Mouse (Mus musculus) kidney, embryonic 16.5 days (tissue): Measurements from ENCODE around the gene Toe1. TPM values are rescaled to one million over a fixed set of nuclear protein-coding genes. Genes with fewer than 3 reads are reported as not detected.
"Not testable (repeated sequence)": the region's sequence is repeated elsewhere in the genome, so short reads cannot be mapped to it uniquely, and the experiment has no call there.

ENCODE experiments used
- ATAC-seq: fragments of 200-750 bp; cut with Nextera tagmentation; 2 replicates; pipeline ENCODE4 v1.8.0; 2017; ENCODE audit warnings: moderate TSS enrichment; ENCODE audit not compliant: low FRiP score, low TSS enrichment
- H3K27ac ChIP-seq: fragments of 300-500 bp; sonication (generic); 2 replicates; pipeline ENCODE4 v1.5.1; 2014; ENCODE audit warnings: low read length
- H3K27me3 ChIP-seq: fragments of 300-500 bp; sonication (generic); 2 replicates; pipeline ENCODE4 v1.6.1; 2014; ENCODE audit warnings: low read length, control low read depth, mixed read lengths; ENCODE audit not compliant: insufficient read depth
- H3K36me3 ChIP-seq: fragments of 300-500 bp; sonication (generic); 2 replicates; pipeline ENCODE4 v1.6.1; 2014; ENCODE audit warnings: low read length, control low read depth, mixed read lengths; ENCODE audit not compliant: insufficient read depth
- H3K4me1 ChIP-seq: fragments of 300-500 bp; sonication (generic); 2 replicates; pipeline ENCODE4 v1.6.1; 2014; ENCODE audit warnings: low read length, control low read depth, mixed read lengths; ENCODE audit not compliant: insufficient read depth
- H3K4me2 ChIP-seq: fragments of 300-500 bp; sonication (generic); replicated peaks from 2 replicates; pipeline ENCODE4 v1.6.1; 2014; ENCODE audit warnings: low read depth, low read length
- H3K4me3 ChIP-seq: fragments of 300-500 bp; sonication (generic); 2 replicates; pipeline ENCODE4 v1.5.1; 2014; ENCODE audit warnings: mild to moderate bottlenecking, low read length
- H3K9ac ChIP-seq: fragments of 300-500 bp; sonication (generic); replicated peaks from 2 replicates; pipeline ENCODE4 v1.6.1; 2014; ENCODE audit warnings: low read length
- H3K9me3 ChIP-seq: fragments of 300-500 bp; sonication (generic); 2 replicates; pipeline ENCODE4 v1.6.1; 2016; ENCODE audit warnings: low read length, control low read depth
- WGBS: fragments of 180-500 bp; shearing (Covaris S2); extraction: QIAGEN DNeasy Blood & Tissue Kit; methylation state at CpG from one replicate; pipeline ENCODE4 v1.1.7; 2014; 5-methylcytosine and 5-hydroxymethylcytosine counted together
- polyA plus RNA-seq: library from polyadenylated mRNA; unstranded; fragments of >200 nt; fragmentation: Nextera tagmentation; extraction: Ambion mirVana; gene quantifications from 2 replicates; pipeline ENCODE4 v1.2.1, GENCODE M21; 2015

The Toe1 gene
- 41.9 and 42.8 TPM in 2 replicates for polyA plus RNA-seq

GRCm38 (mm10) chr4:116807197-116808129, at the start of gene Toe1, which contains the start of gene Mutyh:
Gene Toe1 (minus strand): TSS chr4:116807640.
Gene Mutyh (plus strand): TSS chr4:116807723.
- H3K4me1 ChIP-seq = peaks cover 8% of the 10 kb centered on the region
- peak; percentile 99 for ATAC-seq
- whole genome bisulfite sequencing = under 1% methylated on average over 58 of the region's 58 CpGs

GRCm38 (mm10) chr4:116857203-116857602, 49.8 kb upstream of the Toe1 start:
- H3K4me2 ChIP-seq = no peak overlapping the region
- H3K4me1 ChIP-seq = 0 out of 2 replicates have a peak, but pooled peaks cover 3% of the 10 kb centered on the region
- H3K27me3 ChIP-seq = no peaks in the 10 kb centered on the region
- no peak overlapping the region for H3K9ac ChIP-seq
- 85% methylated on average over 10 of the region's 10 CpGs for WGBS
- ATAC-seq = no peak
- no peak overlapping the region for H3K4me3 ChIP-seq
- H3K27ac ChIP-seq = no peak overlapping the region
- no peaks in the 10 kb centered on the region for H3K9me3 ChIP-seq
- H3K36me3 ChIP-seq = no peaks in the 10 kb centered on the region

More at GRCm38 (mm10) chr4:116807197-116808129, at the start of gene Toe1, which contains the start of gene Mutyh:
- Histone ChIP-seq H3K27ac (peak within 1 kb of the TSS; percentile 79), H3K4me3 (peak within 1 kb of the TSS; percentile 64), H3K9ac (peak within 1 kb of the TSS; percentile 87), H3K9me3 (no peaks in the 10 kb centered on the region), H3K36me3 (peaks cover 24% of the 10 kb centered on the region), H3K27me3 (no peaks in the 10 kb centered on the region), H3K4me2 (peak within 1 kb of the TSS; percentile 58)

DNA sequence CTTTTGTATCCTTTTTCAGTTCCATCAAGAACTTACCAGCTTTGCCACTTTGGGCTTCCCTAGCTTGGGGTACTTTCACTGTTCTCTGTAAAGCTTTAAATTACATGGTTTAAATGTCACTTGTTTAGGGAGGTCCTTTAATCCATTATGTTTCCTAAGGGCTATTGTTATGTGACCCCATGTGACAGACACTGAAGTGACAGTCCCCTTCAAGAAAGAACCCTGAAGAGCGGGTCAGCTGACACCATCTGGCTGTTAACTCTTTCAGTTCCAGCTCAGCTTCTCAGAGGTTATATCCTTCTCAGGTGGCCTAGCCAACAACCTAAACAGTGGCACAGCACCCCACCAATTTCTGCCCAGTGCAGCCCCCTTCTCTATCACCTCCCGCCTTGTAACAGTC, 46.8 kb upstream of the Toe1 start:
- no peak overlapping the region for H3K27ac ChIP-seq
- 0 out of 2 replicates have a peak, but pooled peaks cover 3% of the 10 kb centered on the region for H3K4me1 ChIP-seq
- no peak for ATAC-seq
- H3K27me3 ChIP-seq = no peaks in the 10 kb centered on the region
- no peaks in the 10 kb centered on the region for H3K36me3 ChIP-seq
- no peak overlapping the region for H3K9ac ChIP-seq
- no peak overlapping the region for H3K4me3 ChIP-seq
- no peaks in the 10 kb centered on the region for H3K9me3 ChIP-seq
- no peak overlapping the region for H3K4me2 ChIP-seq
- 38% methylated on average over 2 of the region's 2 CpGs for WGBS

DNA sequence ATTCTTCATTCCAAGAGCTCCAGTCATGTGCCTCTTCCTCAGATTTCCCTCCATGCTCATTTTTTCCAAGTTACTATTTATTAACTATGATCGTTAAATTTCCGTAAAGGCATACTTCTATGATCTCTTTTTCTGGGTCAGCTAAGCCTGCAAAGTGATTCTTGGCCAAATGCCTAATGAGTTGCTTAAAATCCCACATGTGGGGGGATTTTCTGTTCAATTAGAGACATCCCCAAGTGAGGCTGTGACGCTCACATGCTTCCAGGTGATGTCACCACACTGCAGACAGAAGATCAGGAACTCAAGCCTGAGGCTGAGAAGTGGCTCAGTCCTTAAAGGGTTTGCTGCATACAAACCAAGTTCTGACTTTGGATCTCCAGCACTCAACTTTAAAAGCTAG, 42.5 kb upstream of the Toe1 start:
- Histone ChIP-seq H3K4me1 (no peaks in the 10 kb centered on the region), H3K27me3 (no peaks in the 10 kb centered on the region), H3K4me3 (no peak overlapping the region), H3K4me2 (no peak overlapping the region), H3K36me3 (no peaks in the 10 kb centered on the region), H3K27ac (no peak overlapping the region), H3K9me3 (no peaks in the 10 kb centered on the region), H3K9ac (no peak overlapping the region)
- no peak for ATAC-seq
- WGBS = 72% methylated on average over 3 of the region's 3 CpGs

- H3K27ac ChIP-seq = no peak overlapping the region
- 95% methylated on average over 3 of the region's 3 CpGs for WGBS
- 0 out of 2 replicates have a peak, but pooled peaks cover 8% of the 10 kb centered on the region for H3K27me3 ChIP-seq
- H3K4me3 ChIP-seq = no peak overlapping the region
- H3K9ac ChIP-seq = no peak overlapping the region
- no peaks in the 10 kb centered on the region for H3K4me1 ChIP-seq
- H3K9me3 ChIP-seq = 0 out of 2 replicates have a peak, but pooled peaks cover 4% of the 10 kb centered on the region
- ATAC-seq = no peak
- H3K36me3 ChIP-seq = no peaks in the 10 kb centered on the region
- H3K4me2 ChIP-seq = no peak overlapping the region
These were observed 36.9 kb upstream of the Toe1 start for GRCm38 (mm10) chr4:116844324-116844723.

- 0 out of 2 replicates have a peak, but pooled peaks cover 4% of the 10 kb centered on the region for H3K9me3 ChIP-seq
- no peak overlapping the region for H3K4me2 ChIP-seq
- no peaks in the 10 kb centered on the region for H3K4me1 ChIP-seq
- H3K27me3 ChIP-seq = 0 out of 2 replicates have a peak, but pooled peaks cover 10% of the 10 kb centered on the region
- no peak overlapping the region for H3K4me3 ChIP-seq
- no peak overlapping the region for H3K9ac ChIP-seq
- 81% methylated on average over 6 of the region's 6 CpGs for WGBS
- no peaks in the 10 kb centered on the region for H3K36me3 ChIP-seq
- no peak for ATAC-seq
- H3K27ac ChIP-seq = no peak overlapping the region
These were observed 33.4 kb upstream of the Toe1 start for GRCm38 (mm10) chr4:116840841-116841240.

DNA sequence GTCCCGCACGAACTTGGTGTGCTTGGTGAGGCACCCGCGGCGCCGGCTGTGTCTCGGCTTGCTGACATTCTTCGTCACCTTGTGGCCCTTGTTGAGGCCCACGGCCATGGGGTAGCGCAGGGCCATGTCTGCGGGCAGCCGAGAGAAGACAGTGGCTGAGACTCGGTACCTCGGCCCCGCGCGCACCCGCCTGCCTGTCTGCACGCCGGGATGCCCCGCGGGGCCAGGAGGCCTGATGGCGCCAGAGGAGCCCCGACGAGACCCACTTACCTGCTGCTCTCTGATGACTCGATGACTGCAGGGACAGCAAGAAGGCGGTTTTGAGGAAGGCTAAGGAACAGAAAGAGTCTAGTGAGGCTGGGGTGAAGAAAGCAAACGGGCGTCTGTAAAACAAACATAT, 32.7 kb upstream of the Toe1 start:
- WGBS = 21% methylated on average over 21 of the region's 29 CpGs
- H3K27me3 ChIP-seq, H3K4me1 ChIP-seq, H3K9ac ChIP-seq, H3K36me3 ChIP-seq, H3K9me3 ChIP-seq, H3K27ac ChIP-seq, ATAC-seq, H3K4me3 ChIP-seq: not testable (repeated sequence)
- peak overlapping the region; percentile 34 for H3K4me2 ChIP-seq

GRCm38 (mm10) chr4:116838999-116839398, 31.6 kb upstream of the Toe1 start:
- no peak overlapping the region for H3K27ac ChIP-seq
- H3K4me2 ChIP-seq = no peak overlapping the region
- 0 out of 2 replicates have a peak, but pooled peaks cover 10% of the 10 kb centered on the region for H3K27me3 ChIP-seq
- no peaks in the 10 kb centered on the region for H3K4me1 ChIP-seq
- no peaks in the 10 kb centered on the region for H3K36me3 ChIP-seq
- H3K9me3 ChIP-seq = no peaks in the 10 kb centered on the region
- no peak overlapping the region for H3K9ac ChIP-seq
- no peak for ATAC-seq
- 25% methylated on average over 2 of the region's 2 CpGs for WGBS
- no peak overlapping the region for H3K4me3 ChIP-seq

DNA sequence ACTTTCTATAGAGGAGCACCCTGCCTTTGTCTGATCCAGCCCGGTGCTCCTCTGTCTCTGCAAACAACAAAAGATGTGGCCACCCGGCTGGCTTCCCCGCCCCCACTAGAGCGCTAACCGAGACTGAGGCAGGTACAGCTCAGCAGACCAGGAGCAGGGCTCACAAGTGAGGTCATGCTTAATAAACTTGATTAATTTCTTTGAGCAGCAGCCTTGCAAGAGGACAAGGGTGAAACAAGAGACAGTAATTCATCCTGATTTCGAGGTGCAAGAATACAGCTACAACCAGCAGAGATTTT, 22.6 kb upstream of the Toe1 start:
- peaks cover 15% of the 10 kb centered on the region for H3K4me1 ChIP-seq
- H3K9me3 ChIP-seq = no peaks in the 10 kb centered on the region
- ATAC-seq = peak; percentile 82
- H3K27ac ChIP-seq = 0 out of 2 replicates have a peak overlapping the region, but pooled peaks have one; percentile 1
- no peak overlapping the region for H3K4me3 ChIP-seq
- H3K27me3 ChIP-seq = no peaks in the 10 kb centered on the region
- no peak overlapping the region for H3K9ac ChIP-seq
- 6% methylated on average over 6 of the region's 6 CpGs for WGBS
- no peak overlapping the region for H3K4me2 ChIP-seq
- no peaks in the 10 kb centered on the region for H3K36me3 ChIP-seq
